Mouse (Mus musculus): ENCODE results near the gene Eif4a3. TPM values are rescaled to one million over a fixed set of nuclear protein-coding genes. Genes with fewer than 3 reads are reported as not detected.

Eif4a3 gene
- polyA plus RNA-seq, 1 experiment from 2014 or later = 207 TPM

DNA sequence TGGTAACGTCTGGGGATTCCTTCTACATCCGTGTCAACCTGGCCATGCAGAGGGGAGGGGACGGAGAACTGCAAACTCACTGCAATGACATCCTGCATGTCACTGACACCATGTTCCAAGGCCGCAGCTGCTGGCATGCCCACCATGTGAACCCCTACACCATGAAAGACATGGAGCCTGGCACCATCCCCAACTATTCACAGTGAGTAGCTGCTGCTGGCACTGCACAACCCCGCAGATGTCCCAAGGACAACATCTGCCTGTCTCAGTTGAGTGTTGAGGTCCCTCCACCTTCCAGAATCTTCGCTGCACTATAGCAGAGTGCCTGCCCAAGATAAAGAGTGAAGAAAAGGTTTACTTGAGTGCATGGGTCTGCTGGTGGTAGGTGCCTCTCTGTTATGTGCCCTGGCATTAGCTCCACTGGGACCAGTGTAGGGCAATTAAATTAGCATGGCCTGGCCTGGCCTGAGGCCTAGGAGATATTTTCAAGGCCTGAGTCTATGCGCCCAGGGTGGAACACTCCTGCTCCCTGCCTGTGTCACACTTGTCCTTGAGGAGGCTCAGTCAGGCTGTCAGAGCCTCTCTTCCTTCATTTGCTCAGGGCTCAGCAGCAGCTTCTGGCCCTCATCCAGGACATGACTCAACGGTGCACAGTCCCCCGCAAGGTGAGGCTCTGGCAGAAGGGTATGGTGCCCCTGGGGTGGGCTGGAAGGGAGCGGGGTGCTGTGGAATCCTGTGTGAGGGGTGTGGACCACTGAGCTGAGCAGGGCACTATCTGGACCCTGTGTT is 38.6 kb upstream of the Eif4a3 start:
- DNase-seq (ENCODE audit: low spot score) (no peak), ATAC-seq (no peak)
- H3K9me3 ChIP-seq (ENCODE audit: low read length) = no peaks in the 10 kb centered on the region
- no peak overlapping the region for H3K27ac ChIP-seq (ENCODE audit: low read length)
- H3K4me2 ChIP-seq (replicated peaks; ENCODE audit: low read depth, low read length) = no peak overlapping the region
- H3K4me1 ChIP-seq (ENCODE audit: insufficient read depth, low read depth, low read length) = no peaks in the 10 kb centered on the region
- 70% methylated on average over 10 of the region's 10 CpGs for WGBS
- TF ChIP-seq CTCF (IDR thresholded peaks at IDR 0.05) (no peak), EP300 (IDR thresholded peaks at IDR 0.05) (no peak)
- no peaks in the 10 kb centered on the region for H3K36me3 ChIP-seq (ENCODE audit: insufficient read depth, low read length)
- H3K9ac ChIP-seq (replicated peaks; ENCODE audit: low read depth) = no peak overlapping the region
- H3K27me3 ChIP-seq (replicated peaks; ENCODE audit: insufficient read depth, low read length) = no peaks in the 10 kb centered on the region
- H3K4me3 ChIP-seq (ENCODE audit: low read depth, low read length) = no peak overlapping the region

GRCm38 (mm10) chr11:119331970-119332369 is 32.1 kb upstream of the Eif4a3 start:
- H3K4me2 ChIP-seq (replicated peaks; ENCODE audit: low read depth, low read length) = no peak overlapping the region
- TF ChIP-seq EP300 (IDR thresholded peaks at IDR 0.05) = no peak
- TF ChIP-seq CTCF (IDR thresholded peaks at IDR 0.05) = peak; percentile 31; the same call in 1 of the 2 replicates
- no peaks in the 10 kb centered on the region for H3K27me3 ChIP-seq (replicated peaks; ENCODE audit: insufficient read depth, low read length)
- no peak overlapping the region for H3K27ac ChIP-seq (ENCODE audit: low read length)
- no peaks in the 10 kb centered on the region for H3K36me3 ChIP-seq (ENCODE audit: insufficient read depth, low read length)
- ATAC-seq = no peak
- H3K9me3 ChIP-seq (ENCODE audit: low read length) = no peaks in the 10 kb centered on the region
- H3K4me3 ChIP-seq (ENCODE audit: low read depth, low read length) = no peak overlapping the region
- no peak for DNase-seq (ENCODE audit: low spot score)
- 22% methylated on average over 3 of the region's 3 CpGs for WGBS
- no peak overlapping the region for H3K9ac ChIP-seq (replicated peaks; ENCODE audit: low read depth)
- no peaks in the 10 kb centered on the region for H3K4me1 ChIP-seq (ENCODE audit: insufficient read depth, low read depth, low read length)

DNA sequence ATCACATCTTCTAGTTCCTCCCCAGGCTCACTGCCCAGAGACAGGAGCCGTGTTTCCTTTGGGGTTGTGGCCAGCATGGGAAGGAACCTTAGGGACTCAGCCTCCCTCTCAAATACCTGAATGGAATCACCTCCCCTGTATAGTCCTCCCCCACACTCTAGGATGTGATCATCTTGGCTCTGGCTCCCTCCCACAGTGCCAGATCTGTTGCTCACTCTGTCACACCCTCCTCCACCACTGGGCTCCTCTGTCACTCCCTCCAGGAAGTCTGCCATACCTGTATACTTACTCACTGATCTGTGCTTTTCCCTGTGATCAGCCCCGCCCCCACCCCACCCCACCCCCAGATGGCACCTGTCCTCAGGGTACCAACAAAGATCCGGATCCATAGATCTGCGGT is 30.7 kb upstream of the Eif4a3 start:
- Histone ChIP-seq H3K4me3 (ENCODE audit: low read depth, low read length) (no peak overlapping the region), H3K4me1 (ENCODE audit: insufficient read depth, low read depth, low read length) (no peaks in the 10 kb centered on the region), H3K9me3 (ENCODE audit: low read length) (no peaks in the 10 kb centered on the region), H3K27me3 (replicated peaks; ENCODE audit: insufficient read depth, low read length) (no peaks in the 10 kb centered on the region), H3K27ac (ENCODE audit: low read length) (no peak overlapping the region), H3K9ac (replicated peaks; ENCODE audit: low read depth) (no peak overlapping the region), H3K4me2 (replicated peaks; ENCODE audit: low read depth, low read length) (no peak overlapping the region), H3K36me3 (ENCODE audit: insufficient read depth, low read length) (no peaks in the 10 kb centered on the region)
- WGBS = 57% methylated on average over 4 of the region's 4 CpGs
- ATAC-seq (no peak), DNase-seq (ENCODE audit: low spot score) (no peak)
- no peak for TF ChIP-seq EP300 (IDR thresholded peaks at IDR 0.05)
- TF ChIP-seq CTCF (IDR thresholded peaks at IDR 0.05) = no peak

GRCm38 (mm10) chr11:119325068-119325467 is 25.2 kb upstream of the Eif4a3 start:
- no peak for DNase-seq (ENCODE audit: low spot score)
- Histone ChIP-seq H3K4me3 (ENCODE audit: low read depth, low read length) (no peak overlapping the region), H3K9me3 (ENCODE audit: low read length) (no peaks in the 10 kb centered on the region), H3K4me2 (replicated peaks; ENCODE audit: low read depth, low read length) (no peak overlapping the region), H3K36me3 (ENCODE audit: insufficient read depth, low read length) (no peaks in the 10 kb centered on the region), H3K27ac (ENCODE audit: low read length) (no peak overlapping the region), H3K9ac (replicated peaks; ENCODE audit: low read depth) (no peak overlapping the region), H3K27me3 (replicated peaks; ENCODE audit: insufficient read depth, low read length) (no peaks in the 10 kb centered on the region), H3K4me1 (ENCODE audit: insufficient read depth, low read depth, low read length) (no peaks in the 10 kb centered on the region)
- ATAC-seq = no peak
- TF ChIP-seq CTCF (IDR thresholded peaks at IDR 0.05) = peak; percentile 42
- TF ChIP-seq EP300 (IDR thresholded peaks at IDR 0.05) = no peak
- 81% methylated on average over 1 of the region's 1 CpGs for WGBS

DNA sequence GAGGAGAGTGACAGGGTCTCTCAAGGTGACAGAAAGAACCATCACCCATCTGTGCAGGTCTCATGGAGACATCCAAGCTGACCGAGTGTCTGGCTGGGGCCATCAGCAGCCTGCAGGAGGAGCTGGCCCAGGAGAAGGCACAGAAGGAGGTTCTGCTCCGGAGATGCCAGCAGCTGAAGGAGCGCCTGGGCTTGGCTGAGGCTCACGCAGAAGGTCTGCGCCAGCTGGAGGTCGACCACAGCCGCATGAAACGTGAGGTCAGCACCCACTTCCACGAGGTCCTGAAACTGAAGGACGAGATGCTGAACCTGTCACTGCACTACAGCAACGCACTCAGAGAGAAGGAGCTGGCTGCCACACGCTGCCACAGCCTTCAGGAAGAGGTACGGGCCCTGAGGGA is 22.6 kb upstream of the Eif4a3 start:
- Histone ChIP-seq H3K36me3 (ENCODE audit: insufficient read depth, low read length) (no peaks in the 10 kb centered on the region), H3K4me2 (replicated peaks; ENCODE audit: low read depth, low read length) (no peak overlapping the region), H3K9ac (replicated peaks; ENCODE audit: low read depth) (no peak overlapping the region), H3K4me1 (ENCODE audit: insufficient read depth, low read depth, low read length) (no peaks in the 10 kb centered on the region), H3K27me3 (replicated peaks; ENCODE audit: insufficient read depth, low read length) (no peaks in the 10 kb centered on the region), H3K27ac (ENCODE audit: low read length) (no peak overlapping the region), H3K4me3 (ENCODE audit: low read depth, low read length) (no peak overlapping the region), H3K9me3 (ENCODE audit: low read length) (no peaks in the 10 kb centered on the region)
- WGBS = 62% methylated on average over 13 of the region's 13 CpGs
- TF ChIP-seq EP300 (IDR thresholded peaks at IDR 0.05) = no peak
- no peak for TF ChIP-seq CTCF (IDR thresholded peaks at IDR 0.05)
- ATAC-seq (no peak), DNase-seq (ENCODE audit: low spot score) (no peak)

GRCm38 (mm10) chr11:119316720-119317119 is 16.8 kb upstream of the Eif4a3 start:
- H3K4me2 ChIP-seq (replicated peaks; ENCODE audit: low read depth, low read length) = no peak overlapping the region
- H3K9ac ChIP-seq (replicated peaks; ENCODE audit: low read depth) = no peak overlapping the region
- ATAC-seq (no peak), DNase-seq (ENCODE audit: low spot score) (no peak)
- no peaks in the 10 kb centered on the region for H3K27me3 ChIP-seq (replicated peaks; ENCODE audit: insufficient read depth, low read length)
- H3K27ac ChIP-seq (ENCODE audit: low read length) = no peak overlapping the region
- no peak overlapping the region for H3K4me3 ChIP-seq (ENCODE audit: low read depth, low read length)
- WGBS = 81% methylated on average over 4 of the region's 4 CpGs
- H3K9me3 ChIP-seq (ENCODE audit: low read length) = no peaks in the 10 kb centered on the region
- H3K36me3 ChIP-seq (ENCODE audit: insufficient read depth, low read length) = no peaks in the 10 kb centered on the region
- no peaks in the 10 kb centered on the region for H3K4me1 ChIP-seq (ENCODE audit: insufficient read depth, low read depth, low read length)
- TF ChIP-seq EP300 (IDR thresholded peaks at IDR 0.05) (no peak), CTCF (IDR thresholded peaks at IDR 0.05) (no peak)

Measured in lung, postnatal 0 days (tissue).